Mouse (Mus musculus): ENCODE data around the gene Kcnc4.

The Kcnc4 gene

GRCm38 (mm10) chr3:107458528-107459195 is 690 bp downstream of the Kcnc4 start:
- peak; percentile 57 for DNase-seq (ENCODE audit: low spot score)

GRCm38 (mm10) chr3:107458104-107458503 is 1.2 kb downstream of the Kcnc4 start:
- DNase-seq (ENCODE audit: low spot score): peak; percentile 61

- DNase-seq (ENCODE audit: low spot score): no peak
These were observed 5.1 kb downstream of the Kcnc4 start for GRCm38 (mm10) chr3:107454280-107454679.

GRCm38 (mm10) chr3:107446822-107447221 is 12.5 kb downstream of the Kcnc4 start:
- no peak for DNase-seq (ENCODE audit: low spot score)

- no peak for DNase-seq (ENCODE audit: low spot score)
These were observed 15.5 kb downstream of the Kcnc4 start for GRCm38 (mm10) chr3:107443866-107444265.

GRCm38 (mm10) chr3:107442191-107442590 is 17.2 kb downstream of the Kcnc4 start:
- no peak for DNase-seq (ENCODE audit: low spot score)

- no peak for DNase-seq (ENCODE audit: low spot score)
These were observed 18.0 kb downstream of the Kcnc4 start for GRCm38 (mm10) chr3:107441306-107441705.

GRCm38 (mm10) chr3:107439280-107439679 is 20.1 kb downstream of the Kcnc4 start:
- no peak for DNase-seq (ENCODE audit: low spot score)

GRCm38 (mm10) chr3:107437666-107438065 is 21.7 kb downstream of the Kcnc4 start:
- DNase-seq (ENCODE audit: low spot score): no peak

- no peak for DNase-seq (ENCODE audit: low spot score)
These were observed 22.9 kb downstream of the Kcnc4 start for GRCm38 (mm10) chr3:107436434-107436833.

GRCm38 (mm10) chr3:107433614-107434013 is 25.7 kb downstream of the Kcnc4 start:
- no peak for DNase-seq (ENCODE audit: low spot score)

- no peak for DNase-seq (ENCODE audit: low spot score)
These were observed 28.1 kb downstream of the Kcnc4 start for GRCm38 (mm10) chr3:107431268-107431667.

- no peak for DNase-seq (ENCODE audit: low spot score)
These were observed 34.9 kb downstream of the Kcnc4 start for GRCm38 (mm10) chr3:107424258-107425041.

GRCm38 (mm10) chr3:107420156-107420555 is 39.2 kb downstream of the Kcnc4 start:
- no peak for DNase-seq (ENCODE audit: low spot score)

GRCm38 (mm10) chr3:107417287-107417644 is 42.1 kb downstream of the Kcnc4 start:
- DNase-seq (ENCODE audit: low spot score): no peak

GRCm38 (mm10) chr3:107416541-107417286 is 42.6 kb downstream of the Kcnc4 start:
- no peak for DNase-seq (ENCODE audit: low spot score)

- DNase-seq (ENCODE audit: low spot score): no peak
These were observed 46.3 kb downstream of the Kcnc4 start for GRCm38 (mm10) chr3:107413093-107413492.

- no peak for DNase-seq (ENCODE audit: low spot score)
These were observed 46.8 kb downstream of the Kcnc4 start for GRCm38 (mm10) chr3:107412509-107412908.

GRCm38 (mm10) chr3:107411669-107412068 is 47.7 kb downstream of the Kcnc4 start:
- DNase-seq (ENCODE audit: low spot score): no peak

- DNase-seq (ENCODE audit: low spot score): no peak
These were observed 58.0 kb downstream of the Kcnc4 start for GRCm38 (mm10) chr3:107401401-107401800.

- no peak for DNase-seq (ENCODE audit: low spot score)
These were observed 59.2 kb downstream of the Kcnc4 start for GRCm38 (mm10) chr3:107399991-107400640.

GRCm38 (mm10) chr3:107391198-107391597 is 68.2 kb downstream of the Kcnc4 start:
- DNase-seq (ENCODE audit: low spot score): no peak
